Mouse (Mus musculus) layer of hippocampus, postnatal 14 days (tissue): ENCODE data around the gene Wdr11. TPM values are rescaled to one million over a fixed set of nuclear protein-coding genes. Genes with fewer than 3 reads are reported as not detected.

Experiments used
- DNase-seq, 2 experiments: peaks; one replicate each; pipeline ENCODE4 v3.0.0; 2021 to 2022; ENCODE audit warnings: low spot score in 2 of 2, mixed read lengths in 1 of 2
- total RNA-seq, 2 experiments: library from RNA; stranded (reverse); gene quantifications; 2 replicates each; pipeline ENCODE4 v1.2.3; 2021

Gene Wdr11
- total RNA-seq, 2 experiments from 2014 or later = 42.6 to 48.1 TPM

GRCm38 (mm10) chr7:129651781-129652180, 60.1 kb downstream of the Wdr11 start:
- DNase-seq = no peak

GRCm38 (mm10) chr7:129652901-129653460, 61.3 kb downstream of the Wdr11 start:
- no peak for DNase-seq

- peak; percentile 75 to 82 for DNase-seq
These were observed 62.2 kb downstream of the Wdr11 start for GRCm38 (mm10) chr7:129653791-129654271.

- no peak for DNase-seq
These were observed 63.3 kb downstream of the Wdr11 start for GRCm38 (mm10) chr7:129654923-129655322.

- no peak for DNase-seq
These were observed 64.1 kb downstream of the Wdr11 start for GRCm38 (mm10) chr7:129655604-129656226.

- no peak for DNase-seq
These were observed 66.2 kb downstream of the Wdr11 start for GRCm38 (mm10) chr7:129657867-129658266.

- no peak for DNase-seq
These were observed 68.1 kb downstream of the Wdr11 start for GRCm38 (mm10) chr7:129659755-129660154.

GRCm38 (mm10) chr7:129660546-129660945, 68.9 kb downstream of the Wdr11 start:
- no peak for DNase-seq

GRCm38 (mm10) chr7:129662051-129662789, 70.6 kb downstream of the Wdr11 start:
- DNase-seq = no peak

GRCm38 (mm10) chr7:129663781-129664505, 72.3 kb downstream of the Wdr11 start:
- DNase-seq = no peak

GRCm38 (mm10) chr7:129665411-129665810, 73.7 kb downstream of the Wdr11 start:
- no peak for DNase-seq

GRCm38 (mm10) chr7:129665921-129666320, 74.3 kb downstream of the Wdr11 start:
- DNase-seq = no peak

GRCm38 (mm10) chr7:129666526-129666925, 74.9 kb downstream of the Wdr11 start:
- no peak for DNase-seq

GRCm38 (mm10) chr7:129670280-129670679, 78.6 kb downstream of the Wdr11 start:
- DNase-seq = no peak

GRCm38 (mm10) chr7:129671675-129672651, 80.3 kb downstream of the Wdr11 start:
- DNase-seq = no peak

GRCm38 (mm10) chr7:129673776-129674175, 82.1 kb downstream of the Wdr11 start:
- DNase-seq = no peak

- no peak for DNase-seq
These were observed 82.9 kb downstream of the Wdr11 start for GRCm38 (mm10) chr7:129674558-129674957.

- no peak for DNase-seq
These were observed 84.2 kb downstream of the Wdr11 start for GRCm38 (mm10) chr7:129675852-129676251.

- DNase-seq = no peak
These were observed 85.5 kb downstream of the Wdr11 start for GRCm38 (mm10) chr7:129677141-129677540.

- no peak for DNase-seq
These were observed 86.8 kb downstream of the Wdr11 start for GRCm38 (mm10) chr7:129678431-129678830.
